Mouse (Mus musculus) T-helper 17 cell (primary cell): ENCODE data around the gene Atf6b.

Source experiments
- in situ Hi-C, 2 experiments: fragments of 300-600 bp; cut with MboI, MseI; formaldehyde crosslinking; loops; 1 replicate in 1 of 2; 2 replicates in 1 of 2; pipeline ENCODE4 v1.15.1; 2025; ENCODE audit warnings: high pct_unique_total_duplicates in 2 of 2

The Atf6b gene

DNA sequence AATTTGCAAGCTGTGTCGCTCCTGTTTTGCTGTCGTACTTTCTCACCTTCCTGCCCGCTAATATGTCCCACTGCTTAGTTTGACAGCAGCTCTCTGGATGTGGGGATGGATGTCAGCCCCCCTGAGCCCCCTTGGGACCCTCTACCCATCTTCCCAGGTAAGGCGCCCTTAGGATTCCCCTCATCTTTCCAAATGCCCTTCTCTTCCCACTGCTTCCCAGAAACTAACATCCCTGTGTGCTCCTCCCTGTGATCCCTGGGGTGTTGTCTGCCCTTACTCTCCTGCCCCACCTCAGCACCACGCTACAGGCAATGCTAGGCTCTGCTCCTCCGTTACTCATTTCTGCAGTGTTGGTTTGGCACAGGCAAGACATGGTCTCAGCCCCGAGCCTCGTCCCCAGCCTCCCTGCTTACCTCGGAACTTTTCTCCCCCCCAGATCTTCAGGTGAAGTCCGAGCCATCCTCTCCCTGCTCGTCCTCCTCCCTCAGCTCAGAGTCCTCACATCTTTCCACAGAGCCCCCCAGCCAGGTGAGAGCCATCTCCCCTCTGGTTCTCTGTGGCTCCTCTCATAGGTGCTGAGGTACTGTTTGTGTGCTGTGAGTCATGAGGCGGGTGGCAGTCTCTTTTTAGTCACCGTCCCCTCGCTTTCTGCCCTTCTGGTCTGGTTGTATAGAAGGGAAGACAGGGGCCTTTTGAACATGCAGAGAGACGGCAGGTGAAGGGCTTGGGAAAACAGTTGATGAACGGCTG lies 1.4 kb downstream of the Atf6b start:
- in situ Hi-C loops, result no loop called here

DNA sequence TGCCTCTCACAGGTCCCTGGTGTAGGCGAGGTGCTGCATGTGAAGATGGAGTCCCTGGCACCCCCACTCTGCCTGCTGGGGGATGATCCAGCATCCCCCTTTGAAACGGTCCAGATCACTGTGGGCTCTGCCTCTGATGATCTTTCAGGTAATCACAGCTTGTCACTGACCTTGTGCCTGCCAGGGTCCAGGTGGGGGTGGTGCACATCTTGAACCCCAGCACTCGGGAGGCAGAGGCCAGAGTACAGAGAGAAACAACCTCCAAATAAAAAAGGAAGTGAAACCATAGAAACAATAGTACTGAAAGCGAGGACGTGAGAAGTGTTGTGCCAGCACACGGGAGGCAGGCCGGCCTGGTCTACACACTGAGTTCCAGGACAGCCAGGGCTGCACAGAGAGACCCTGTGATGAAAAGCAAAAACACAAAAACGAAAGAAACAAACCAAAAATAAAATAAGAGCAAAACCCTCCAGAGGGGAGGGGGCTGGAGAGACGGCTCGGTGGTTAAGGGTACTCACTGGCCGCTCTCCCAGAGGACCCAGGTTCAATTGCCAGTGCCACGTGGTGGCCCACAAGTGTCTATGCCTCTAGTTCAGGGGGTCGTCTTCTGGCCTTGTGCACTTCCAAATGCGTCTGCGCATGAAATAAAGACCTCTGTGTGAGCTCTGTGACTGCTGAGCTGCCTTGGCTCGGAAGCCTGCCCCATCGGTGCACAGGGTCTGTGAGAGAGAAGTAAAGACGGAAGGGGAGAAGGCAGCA lies 2.3 kb downstream of the Atf6b start:
- in situ Hi-C loops, result no loop called here

- in situ Hi-C loops, result no loop called here
Measured at GRCm38 (mm10) chr17:34650781-34651180, 3.8 kb downstream of the Atf6b start.

GRCm38 (mm10) chr17:34651507-34652221 lies 4.7 kb downstream of the Atf6b start:
- in situ Hi-C loops, result no loop called here

- in situ Hi-C loops, result no loop called here
Measured at GRCm38 (mm10) chr17:34652546-34652945, 5.6 kb downstream of the Atf6b start.

- in situ Hi-C loops, result no loop called here
Measured at GRCm38 (mm10) chr17:34652985-34653384, 6.0 kb downstream of the Atf6b start.

DNA sequence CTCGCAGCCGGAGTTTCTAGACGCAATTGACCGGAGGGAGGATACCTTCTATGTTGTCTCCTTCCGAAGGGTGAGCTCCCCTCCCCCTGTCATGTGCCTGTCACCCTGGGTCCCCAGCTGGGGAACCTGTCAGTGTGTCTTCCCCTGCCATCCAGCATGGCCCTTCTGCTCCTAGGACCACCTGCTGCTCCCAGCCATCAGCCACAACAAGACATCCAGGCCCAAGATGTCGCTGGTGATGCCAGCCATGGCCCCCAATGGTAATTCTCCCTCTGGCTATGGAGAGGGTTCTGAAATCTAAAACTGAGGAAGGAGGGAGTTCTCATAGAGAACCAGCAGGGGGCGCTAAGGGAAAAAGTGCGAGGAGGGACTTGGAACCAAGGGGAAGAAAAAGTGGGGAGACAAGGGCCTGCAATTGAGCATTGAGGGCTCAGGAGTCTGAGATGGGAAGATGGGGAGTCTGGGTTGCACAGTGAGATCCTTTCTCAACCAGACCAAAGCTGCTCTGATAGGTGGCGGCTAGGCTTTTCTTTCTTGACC lies 6.9 kb downstream of the Atf6b start:
- in situ Hi-C loops, result no loop called here

DNA sequence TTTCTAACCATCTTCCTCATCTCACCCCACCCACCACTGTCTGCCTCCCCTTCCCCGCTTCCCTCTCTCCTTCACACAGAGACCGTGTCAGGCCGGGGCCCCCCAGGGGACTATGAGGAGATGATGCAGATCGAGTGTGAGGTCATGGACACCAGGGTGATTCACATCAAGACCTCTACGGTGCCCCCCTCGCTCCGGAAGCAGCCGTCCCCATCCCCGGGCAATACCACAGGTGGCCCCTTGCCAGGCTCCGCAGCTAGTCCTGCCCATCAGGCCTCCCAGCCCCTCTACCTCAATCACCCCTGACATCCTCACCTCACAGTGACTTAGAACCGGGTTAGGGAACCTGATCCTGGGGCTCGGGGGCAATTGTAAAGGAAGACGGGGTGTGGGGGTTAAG lies 7.4 kb downstream of the Atf6b start:
- in situ Hi-C loops, result no loop called here

DNA sequence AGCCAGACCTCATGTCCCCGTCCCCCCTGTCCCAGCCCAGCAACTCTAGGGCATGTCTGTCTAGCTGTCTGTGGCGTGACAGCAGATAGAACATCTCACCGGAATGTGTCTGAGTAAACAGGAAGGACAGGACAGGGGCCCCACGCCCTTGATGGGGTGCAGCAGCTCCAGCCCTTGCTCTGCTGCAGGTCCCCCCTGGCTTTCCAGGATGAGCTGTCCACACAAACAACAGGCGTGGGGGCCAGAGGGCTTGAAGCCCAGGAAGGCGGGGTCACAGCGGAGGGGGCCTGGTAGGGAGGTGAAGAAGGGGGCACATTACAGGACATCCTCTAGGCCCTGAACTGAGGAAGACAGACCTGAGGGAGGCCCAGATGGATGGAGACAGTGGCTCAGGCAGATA lies 8.2 kb downstream of the Atf6b start:
- in situ Hi-C loops, result no loop called here

DNA sequence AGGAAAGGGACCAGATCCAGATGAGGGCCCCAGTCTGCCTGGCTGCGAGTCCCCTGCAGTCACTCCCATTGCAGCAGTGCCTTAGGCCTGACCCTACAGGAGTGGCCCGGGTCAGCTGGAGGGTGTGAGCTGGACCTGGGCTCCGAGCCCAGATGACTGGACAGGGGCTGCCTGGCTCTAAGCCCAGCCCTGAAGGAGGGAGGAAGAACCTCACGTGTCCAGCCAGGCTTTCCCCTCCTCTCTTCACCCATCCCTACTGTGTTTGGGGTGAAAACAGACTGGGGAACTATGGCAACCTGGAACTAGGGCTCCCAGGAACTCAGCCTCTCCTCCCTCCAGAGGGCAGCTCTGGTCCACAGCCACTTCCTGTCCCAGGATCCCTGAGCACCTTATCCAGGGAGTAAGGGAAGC lies 8.6 kb downstream of the Atf6b start:
- in situ Hi-C loops, result no loop called here

GRCm38 (mm10) chr17:34656666-34657065 lies 9.7 kb downstream of the Atf6b start:
- in situ Hi-C loops, result no loop called here

DNA sequence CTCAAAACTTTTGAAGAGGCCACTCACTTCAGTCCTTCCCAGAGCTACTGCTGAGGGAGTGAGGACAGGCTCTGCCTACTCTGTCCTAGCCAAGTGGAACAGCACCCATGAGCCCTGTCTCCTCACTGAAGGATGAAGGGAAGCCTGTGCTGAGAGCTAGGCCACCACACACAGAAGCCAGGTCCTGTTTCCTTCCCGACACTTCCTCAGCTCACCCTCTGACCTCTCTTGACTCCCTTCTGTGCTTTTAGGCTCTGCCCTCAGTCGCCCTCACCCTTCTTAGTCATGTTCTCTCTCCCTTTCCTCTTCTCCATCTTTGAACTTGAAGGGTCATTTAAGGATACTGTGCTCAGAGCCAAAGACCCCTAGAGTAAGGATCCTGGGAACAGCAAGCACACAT lies 10.3 kb downstream of the Atf6b start:
- in situ Hi-C loops, result no loop called here

GRCm38 (mm10) chr17:34658145-34658544 lies 11.2 kb downstream of the Atf6b start:
- in situ Hi-C loops, result no loop called here

DNA sequence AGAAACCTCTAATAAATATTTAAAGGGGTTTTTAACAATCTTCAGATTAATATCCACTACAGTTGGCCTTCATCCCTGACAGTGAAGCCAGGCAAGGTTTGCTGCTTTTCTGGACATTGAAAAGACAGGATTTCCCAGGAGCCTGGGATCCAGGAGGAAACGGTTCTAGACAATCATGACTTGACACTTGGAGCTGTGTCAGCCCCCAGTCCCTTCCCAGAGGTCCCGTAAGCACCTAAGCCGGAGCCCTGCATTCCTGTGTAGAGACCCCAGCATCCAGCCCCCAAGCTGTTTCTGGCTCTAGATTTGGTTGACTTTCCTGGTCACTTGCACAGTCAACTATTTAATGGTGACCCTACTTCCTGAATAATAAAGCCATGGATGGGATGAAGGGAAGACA lies 11.6 kb downstream of the Atf6b start:
- in situ Hi-C loops, result no loop called here

GRCm38 (mm10) chr17:34659181-34659896 lies 12.4 kb downstream of the Atf6b start:
- in situ Hi-C loops, result no loop called here

DNA sequence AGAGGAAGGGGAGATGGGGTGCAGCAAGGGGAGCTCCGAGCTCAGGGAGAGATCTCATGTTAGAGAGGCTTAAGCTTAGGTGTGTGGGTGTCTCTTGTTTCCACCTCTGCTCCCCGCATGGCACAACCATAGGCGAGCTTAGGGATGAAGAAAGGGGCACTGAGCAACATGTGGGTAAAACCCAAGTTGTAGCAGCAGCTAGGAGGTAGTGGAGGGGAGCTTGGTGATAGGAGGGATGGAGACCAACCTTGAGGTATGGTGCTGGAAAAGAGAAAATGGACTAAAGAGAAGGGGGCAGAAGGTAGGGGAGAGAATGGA lies 12.9 kb downstream of the Atf6b start:
- in situ Hi-C loops, result no loop called here

- in situ Hi-C loops, result no loop called here
Measured at GRCm38 (mm10) chr17:34660259-34660820, 13.4 kb downstream of the Atf6b start.

DNA sequence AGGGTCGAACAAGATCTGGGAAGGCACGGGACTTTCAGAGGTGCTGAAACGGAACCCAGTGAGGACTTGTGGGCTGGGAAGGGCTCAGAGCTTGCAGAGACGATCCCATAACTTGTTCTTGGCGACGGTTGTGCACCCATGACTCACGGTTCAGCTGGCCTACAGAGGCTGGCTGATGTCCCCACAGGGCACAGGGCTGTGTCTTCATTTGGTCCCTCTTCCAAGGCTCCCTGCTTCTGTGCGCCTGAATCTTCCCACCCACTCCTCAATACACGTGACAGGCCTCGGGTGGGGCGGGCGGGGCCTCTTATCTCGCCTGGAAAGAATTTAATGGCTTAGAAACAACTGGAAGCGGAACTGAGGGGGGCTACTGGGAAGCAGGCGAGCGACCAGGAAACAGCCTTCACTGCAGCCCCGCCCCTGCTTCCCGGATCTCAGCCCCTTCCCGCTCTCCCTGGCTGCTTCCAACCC lies 14.2 kb downstream of the Atf6b start:
- in situ Hi-C loops, result no loop called here

DNA sequence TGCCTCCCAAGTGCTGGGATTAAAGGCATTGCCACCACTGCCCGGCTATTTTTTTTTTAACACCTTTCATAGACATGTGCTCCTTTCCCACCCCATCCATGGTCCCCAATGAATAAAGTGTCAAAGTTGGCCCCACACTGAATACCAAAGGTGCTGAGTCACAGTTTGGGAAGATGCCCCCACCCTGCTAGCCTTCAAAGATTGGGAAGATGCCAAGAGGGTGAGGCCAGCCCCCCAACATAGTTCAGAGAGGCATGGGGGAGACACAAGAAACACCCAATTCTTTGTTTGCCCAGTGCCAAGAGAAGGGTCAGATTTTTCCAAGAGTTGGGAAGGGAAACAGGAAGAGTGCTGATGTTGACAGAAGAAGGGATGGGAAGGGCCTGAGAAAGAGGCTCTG lies 15.5 kb downstream of the Atf6b start:
- in situ Hi-C loops, result no loop called here

GRCm38 (mm10) chr17:34662978-34663377 lies 16.0 kb downstream of the Atf6b start:
- in situ Hi-C loops, result no loop called here

DNA sequence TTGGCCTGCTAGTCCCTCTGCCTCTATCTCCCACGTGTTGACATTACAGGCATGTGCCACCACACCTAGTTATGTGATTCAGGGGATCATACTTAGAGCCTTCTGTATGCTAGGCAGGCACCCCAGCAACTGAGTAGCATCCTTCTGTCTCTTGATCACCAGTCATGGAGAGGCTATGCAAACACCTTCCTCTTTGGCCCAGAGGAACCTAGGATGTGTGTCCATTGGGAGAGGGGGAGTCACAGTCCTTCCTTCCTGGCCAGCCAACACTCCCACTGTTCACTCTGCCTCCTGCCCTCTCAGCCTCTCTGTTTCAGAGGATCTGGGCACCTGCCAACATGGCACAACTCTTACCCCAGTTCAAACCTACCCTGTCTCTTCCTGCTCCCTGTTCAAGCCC lies 16.6 kb downstream of the Atf6b start:
- in situ Hi-C loops, result no loop called here
